Mouse (Mus musculus): ENCODE measurements at regions not wholly inside any gene's neighbourhood (a gene's known extent, or its start where the extent isn't known, plus 50 kb on each side); places are given as distances from the start of the nearest gene placed in this dataset.

GRCm38 (mm10) chr13:37637151-37637550 lies 141.0 kb upstream of the Rreb1 start:
- H3K4me1 ChIP-seq (ENCODE audit: control insufficient read depth, insufficient read depth, low read length) = no peaks in the 10 kb centered on the region
- no peak overlapping the region for H3K27ac ChIP-seq (ENCODE audit: insufficient read depth, low read depth, low read length)
- no peak overlapping the region for H3K4me3 ChIP-seq (ENCODE audit: insufficient read depth, low read depth, low read length)
- 95% methylated on average over 10 of the region's 10 CpGs for WGBS
- TF ChIP-seq CTCF (IDR thresholded peaks at IDR 0.05; ENCODE audit: insufficient read depth, low read depth, low read length) (no peak), POLR2A (IDR thresholded peaks at IDR 0.05; ENCODE audit: insufficient read depth, low read depth, low read length) (no peak)

GRCm38 (mm10) chr13:37638071-37638511 lies 140.1 kb upstream of the Rreb1 start:
- Histone ChIP-seq H3K27ac (ENCODE audit: insufficient read depth, low read depth, low read length) (no peak overlapping the region), H3K4me1 (ENCODE audit: control insufficient read depth, insufficient read depth, low read length) (peaks cover 5% of the 10 kb centered on the region; the same call in 1 of the 2 replicates), H3K4me3 (ENCODE audit: insufficient read depth, low read depth, low read length) (no peak overlapping the region)
- 62% methylated on average over 8 of the region's 8 CpGs for WGBS
- TF ChIP-seq POLR2A (IDR thresholded peaks at IDR 0.05; ENCODE audit: insufficient read depth, low read depth, low read length) = no peak
- TF ChIP-seq CTCF (IDR thresholded peaks at IDR 0.05; ENCODE audit: insufficient read depth, low read depth, low read length) = no peak

- Histone ChIP-seq H3K4me3 (ENCODE audit: insufficient read depth, low read depth, low read length) (no peak overlapping the region), H3K27ac (ENCODE audit: insufficient read depth, low read depth, low read length) (no peak overlapping the region), H3K4me1 (ENCODE audit: control insufficient read depth, insufficient read depth, low read length) (peaks cover 5% of the 10 kb centered on the region; the same call in 1 of the 2 replicates)
- TF ChIP-seq CTCF (IDR thresholded peaks at IDR 0.05; ENCODE audit: insufficient read depth, low read depth, low read length) = no peak
- TF ChIP-seq POLR2A (IDR thresholded peaks at IDR 0.05; ENCODE audit: insufficient read depth, low read depth, low read length) = no peak
- 49% methylated on average over 13 of the region's 13 CpGs for WGBS
Measured at GRCm38 (mm10) chr13:37642410-37643093, 135.6 kb upstream of the Rreb1 start.

- TF ChIP-seq CTCF (IDR thresholded peaks at IDR 0.05; ENCODE audit: insufficient read depth, low read depth, low read length) (no peak), POLR2A (IDR thresholded peaks at IDR 0.05; ENCODE audit: insufficient read depth, low read depth, low read length) (no peak)
- Histone ChIP-seq H3K27ac (ENCODE audit: insufficient read depth, low read depth, low read length) (no peak overlapping the region), H3K4me1 (ENCODE audit: control insufficient read depth, insufficient read depth, low read length) (peaks cover 7% of the 10 kb centered on the region; the same call in 1 of the 2 replicates), H3K4me3 (ENCODE audit: insufficient read depth, low read depth, low read length) (no peak overlapping the region)
- WGBS = 91% methylated on average over 8 of the region's 8 CpGs
Measured at GRCm38 (mm10) chr13:37644751-37645181, 133.4 kb upstream of the Rreb1 start.

GRCm38 (mm10) chr13:37649467-37650080 lies 128.6 kb upstream of the Rreb1 start:
- H3K4me3 ChIP-seq (ENCODE audit: insufficient read depth, low read depth, low read length) = no peak overlapping the region
- no peak for TF ChIP-seq CTCF (IDR thresholded peaks at IDR 0.05; ENCODE audit: insufficient read depth, low read depth, low read length)
- no peak for TF ChIP-seq POLR2A (IDR thresholded peaks at IDR 0.05; ENCODE audit: insufficient read depth, low read depth, low read length)
- WGBS = 56% methylated on average over 9 of the region's 9 CpGs

GRCm38 (mm10) chr13:37651221-37651946 lies 126.8 kb upstream of the Rreb1 start:
- TF ChIP-seq CTCF (IDR thresholded peaks at IDR 0.05; ENCODE audit: insufficient read depth, low read depth, low read length) (no peak), POLR2A (IDR thresholded peaks at IDR 0.05; ENCODE audit: insufficient read depth, low read depth, low read length) (no peak)
- Histone ChIP-seq H3K27ac (ENCODE audit: insufficient read depth, low read depth, low read length) (no peak overlapping the region), H3K4me3 (ENCODE audit: insufficient read depth, low read depth, low read length) (no peak overlapping the region), H3K4me1 (ENCODE audit: control insufficient read depth, insufficient read depth, low read length) (peaks cover 2% of the 10 kb centered on the region; the same call in 1 of the 2 replicates)
- WGBS = 82% methylated on average over 10 of the region's 10 CpGs

More at GRCm38 (mm10) chr13:37649467-37650080, 128.6 kb upstream of the Rreb1 start:
- H3K4me1 ChIP-seq (ENCODE audit: control insufficient read depth, insufficient read depth, low read length) = peaks cover 2% of the 10 kb centered on the region; the same call in 1 of the 2 replicates
- H3K27ac ChIP-seq (ENCODE audit: insufficient read depth, low read depth, low read length) = no peak overlapping the region

GRCm38 (mm10) chr13:37654651-37655050 lies 123.5 kb upstream of the Rreb1 start:
- Histone ChIP-seq H3K4me3 (ENCODE audit: insufficient read depth, low read depth, low read length) (no peak overlapping the region), H3K27ac (ENCODE audit: insufficient read depth, low read depth, low read length) (no peak overlapping the region), H3K4me1 (ENCODE audit: control insufficient read depth, insufficient read depth, low read length) (peaks cover 2% of the 10 kb centered on the region; the same call in 1 of the 2 replicates)
- 78% methylated on average over 5 of the region's 5 CpGs for WGBS
- TF ChIP-seq CTCF (IDR thresholded peaks at IDR 0.05; ENCODE audit: insufficient read depth, low read depth, low read length) = no peak
- TF ChIP-seq POLR2A (IDR thresholded peaks at IDR 0.05; ENCODE audit: insufficient read depth, low read depth, low read length) = no peak

- no peak overlapping the region for H3K4me3 ChIP-seq (ENCODE audit: insufficient read depth, low read depth, low read length)
- WGBS = 58% methylated on average over 16 of the region's 16 CpGs
- H3K27ac ChIP-seq (ENCODE audit: insufficient read depth, low read depth, low read length) = no peak overlapping the region
- TF ChIP-seq CTCF (IDR thresholded peaks at IDR 0.05; ENCODE audit: insufficient read depth, low read depth, low read length) = no peak
- no peak for TF ChIP-seq POLR2A (IDR thresholded peaks at IDR 0.05; ENCODE audit: insufficient read depth, low read depth, low read length)
- H3K4me1 ChIP-seq (ENCODE audit: control insufficient read depth, insufficient read depth, low read length) = no peaks in the 10 kb centered on the region
Measured at GRCm38 (mm10) chr13:37657248-37657647, 121.0 kb upstream of the Rreb1 start.

Measured in olfactory bulb, adult 2 months (tissue).